Mouse (Mus musculus) ES-Bruce4 (cell line): Measurements from ENCODE around the gene Ly86. TPM values are rescaled to one million over a fixed set of nuclear protein-coding genes. Genes with fewer than 3 reads are reported as not detected.

ENCODE experiments used
- H3K27ac ChIP-seq: 2 replicates; pipeline ENCODE4 v1.5.1; 2012; ENCODE audit warnings: low read length, inconsistent platforms; ENCODE audit not compliant: insufficient read depth
- H3K27me3 ChIP-seq: 2 replicates; pipeline ENCODE4 v1.6.1; 2012; ENCODE audit warnings: mild to moderate bottlenecking, low read length, inconsistent platforms; ENCODE audit not compliant: control insufficient read depth, poor library complexity, insufficient read depth, severe bottlenecking
- H3K36me3 ChIP-seq: 2 replicates; pipeline ENCODE4 v1.6.1; 2012; ENCODE audit warnings: inconsistent platforms, mild to moderate bottlenecking, low read length, moderate library complexity; ENCODE audit not compliant: control insufficient read depth, poor library complexity, insufficient read depth, severe bottlenecking
- H3K4me1 ChIP-seq: one replicate; pipeline ENCODE4 v1.8.1; 2011; ENCODE audit warnings: low read length; ENCODE audit not compliant: control insufficient read depth, insufficient read depth
- H3K4me3 ChIP-seq: 2 replicates; pipeline ENCODE4 v1.5.1; 2011; ENCODE audit warnings: low read depth, mild to moderate bottlenecking, low read length
- H3K9ac ChIP-seq: 2 replicates; pipeline ENCODE4 v1.6.1; 2012; ENCODE audit warnings: low read depth, mild to moderate bottlenecking, inconsistent platforms; ENCODE audit not compliant: poor library complexity, severe bottlenecking
- H3K9me3 ChIP-seq: replicated peaks from 2 replicates; pipeline ENCODE4 v1.6.1; 2012; ENCODE audit warnings: mild to moderate bottlenecking, low read length, inconsistent platforms; ENCODE audit not compliant: control insufficient read depth, poor library complexity, insufficient read depth, severe bottlenecking
- CTCF ChIP-seq: IDR thresholded peaks from one replicate; pipeline ENCODE4 v1.8.1; 2011; ENCODE audit warnings: low read depth, low read length
- EP300 ChIP-seq: IDR thresholded peaks from 2 replicates; pipeline ENCODE4 v1.6.1; 2011; ENCODE audit warnings: low read depth, low read length; ENCODE audit not compliant: insufficient read depth
- POLR2A ChIP-seq: IDR thresholded peaks from one replicate; pipeline ENCODE4 v1.8.1; 2011; ENCODE audit warnings: low read length; ENCODE audit not compliant: insufficient read depth
- polyA plus RNA-seq: library from polyadenylated mRNA; stranded (reverse); fragments of >200 nt; gene quantifications from 2 replicates; pipeline ENCODE4 v1.2.4, GENCODE M21; 2011; ENCODE audit warnings: low read depth; ENCODE audit not compliant: missing spikeins, insufficient read depth, insufficient read length

Gene Ly86
- polyA plus RNA-seq, 1 experiment: not detected

DNA sequence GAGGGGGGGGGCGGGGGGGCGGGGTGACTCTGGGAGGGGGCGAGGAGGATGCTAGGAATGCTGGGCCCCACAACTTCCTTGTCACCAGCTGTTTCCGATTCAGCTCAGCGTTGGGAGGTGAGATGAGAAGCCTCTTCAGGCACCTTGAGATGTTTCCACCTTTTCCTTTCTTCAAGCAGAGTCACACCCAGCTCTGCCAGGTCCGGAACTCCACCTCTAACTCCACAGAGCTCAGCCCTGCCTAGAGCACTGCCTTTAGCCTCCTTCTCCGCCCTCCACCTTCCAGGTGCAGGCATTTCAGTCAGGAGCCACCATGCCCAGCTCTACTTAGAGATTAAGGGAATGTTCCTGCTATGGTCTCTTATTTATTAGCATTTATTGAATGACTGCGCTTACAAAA lies 34.7 kb upstream of the Ly86 start:
- no peaks in the 10 kb centered on the region for H3K9me3 ChIP-seq
- no peaks in the 10 kb centered on the region for H3K36me3 ChIP-seq
- H3K9ac ChIP-seq: no peak overlapping the region
- TF ChIP-seq CTCF: no peak
- TF ChIP-seq POLR2A: no peak
- no peak for TF ChIP-seq EP300
- 0 out of 2 replicates have a peak, but pooled peaks cover 2% of the 10 kb centered on the region for H3K27me3 ChIP-seq
- H3K27ac ChIP-seq: no peak overlapping the region
- H3K4me3 ChIP-seq: no peak overlapping the region
- no peaks in the 10 kb centered on the region for H3K4me1 ChIP-seq

DNA sequence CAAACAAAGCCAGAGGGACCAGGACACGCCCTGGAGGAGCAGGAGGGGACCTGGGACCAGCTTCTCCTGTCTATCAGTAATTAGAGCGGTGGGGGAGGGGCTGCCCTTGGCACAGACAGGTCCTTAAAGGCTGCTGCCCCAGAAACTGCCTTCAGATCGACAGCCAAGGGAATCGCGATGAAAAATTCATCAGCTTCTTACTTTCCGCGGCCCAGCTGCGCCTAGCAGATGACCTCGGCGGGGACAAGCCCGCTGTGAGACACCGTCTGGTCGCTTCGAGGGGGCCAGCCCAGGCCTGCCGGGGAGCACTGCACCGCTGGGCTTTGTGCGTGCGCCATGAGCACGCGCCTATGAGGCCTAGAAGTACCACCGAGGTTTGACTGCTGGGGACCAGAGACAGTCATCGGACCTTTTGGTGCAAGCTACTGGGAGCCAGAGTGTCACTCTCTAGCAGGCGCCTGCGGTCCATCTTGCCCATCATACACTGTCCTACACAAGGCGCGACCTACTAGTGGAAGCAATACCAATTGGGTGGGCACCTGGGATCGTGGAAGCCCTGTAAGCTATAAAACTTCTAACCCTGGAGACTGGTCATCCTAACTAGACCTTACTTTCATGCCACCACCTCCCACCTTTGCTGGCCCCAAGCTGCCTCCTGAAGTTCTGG lies 33.3 kb upstream of the Ly86 start:
- H3K36me3 ChIP-seq: no peaks in the 10 kb centered on the region
- TF ChIP-seq EP300 (no peak), CTCF (no peak), POLR2A (no peak)
- peak overlapping the region; percentile 22 for H3K9ac ChIP-seq
- H3K9me3 ChIP-seq: no peaks in the 10 kb centered on the region
- H3K27me3 ChIP-seq: 0 out of 2 replicates have a peak, but pooled peaks cover 2% of the 10 kb centered on the region
- H3K27ac ChIP-seq: no peak overlapping the region
- no peaks in the 10 kb centered on the region for H3K4me1 ChIP-seq
- H3K4me3 ChIP-seq: peak overlapping the region; percentile 65

DNA sequence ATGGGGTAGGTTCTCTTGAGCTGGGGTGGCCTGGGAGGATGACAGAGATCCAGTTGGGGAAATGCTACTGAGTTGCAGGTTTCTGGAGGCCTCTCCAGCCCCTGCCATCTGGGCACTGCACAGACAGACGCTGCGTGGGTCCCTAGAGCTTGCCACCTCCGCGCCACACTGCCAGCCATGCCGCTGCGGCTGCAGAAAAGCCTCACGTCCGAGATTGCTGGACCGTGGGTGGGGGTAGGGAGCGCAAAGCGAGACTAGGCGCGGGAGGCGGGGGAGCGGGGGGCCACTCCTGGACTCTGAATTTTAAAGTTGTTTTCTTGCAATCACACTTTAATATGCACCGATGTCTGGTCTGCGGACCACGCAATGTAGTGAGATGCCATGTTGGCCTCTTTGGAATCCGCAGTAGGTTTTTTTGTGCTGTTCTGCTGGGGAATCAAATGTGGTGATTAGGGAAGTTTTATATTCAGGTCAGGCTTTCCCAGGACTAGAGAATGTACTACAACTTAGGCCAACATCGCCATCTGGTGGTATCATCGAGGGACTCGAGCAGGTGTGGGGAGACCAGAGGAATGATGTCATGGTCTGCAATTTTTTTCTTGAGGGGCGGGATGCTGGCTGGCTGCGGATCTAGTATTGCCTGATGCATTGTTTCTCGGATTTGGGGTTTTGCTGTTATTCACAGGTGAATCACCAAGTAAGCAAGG lies 32.6 kb upstream of the Ly86 start:
- no peaks in the 10 kb centered on the region for H3K4me1 ChIP-seq
- no peaks in the 10 kb centered on the region for H3K9me3 ChIP-seq
- TF ChIP-seq POLR2A (no peak), EP300 (no peak), CTCF (peak; percentile 73)
- H3K36me3 ChIP-seq: no peaks in the 10 kb centered on the region
- H3K9ac ChIP-seq: peak overlapping the region; percentile 22
- H3K4me3 ChIP-seq: peak overlapping the region; percentile 65
- H3K27me3 ChIP-seq: 0 out of 2 replicates have a peak, but pooled peaks cover 2% of the 10 kb centered on the region
- H3K27ac ChIP-seq: no peak overlapping the region

DNA sequence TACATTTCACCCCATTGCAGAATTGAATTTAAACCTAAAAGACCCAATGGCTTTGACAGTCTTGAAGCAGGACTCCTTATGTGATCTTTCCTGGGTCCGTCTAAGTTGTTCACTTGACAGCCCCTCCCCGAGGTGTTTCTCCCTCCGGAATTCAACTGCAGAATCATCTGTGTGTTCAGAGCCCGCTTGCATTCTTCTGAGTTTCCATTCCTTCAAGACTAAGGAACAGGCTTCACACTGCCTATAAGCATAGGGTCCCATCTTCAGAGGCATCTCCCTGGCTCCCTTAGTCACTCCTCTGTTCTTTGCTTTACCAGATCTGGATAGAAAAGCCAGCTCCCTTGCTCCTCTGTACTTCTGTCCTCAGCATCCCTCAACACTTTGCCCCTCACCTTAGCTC lies 32.1 kb upstream of the Ly86 start:
- H3K9ac ChIP-seq: no peak overlapping the region
- H3K36me3 ChIP-seq: no peaks in the 10 kb centered on the region
- no peaks in the 10 kb centered on the region for H3K9me3 ChIP-seq
- no peak for TF ChIP-seq POLR2A
- no peak for TF ChIP-seq EP300
- TF ChIP-seq CTCF: no peak
- H3K27me3 ChIP-seq: 0 out of 2 replicates have a peak, but pooled peaks cover 2% of the 10 kb centered on the region
- H3K4me1 ChIP-seq: no peaks in the 10 kb centered on the region
- no peak overlapping the region for H3K27ac ChIP-seq
- no peak overlapping the region for H3K4me3 ChIP-seq

DNA sequence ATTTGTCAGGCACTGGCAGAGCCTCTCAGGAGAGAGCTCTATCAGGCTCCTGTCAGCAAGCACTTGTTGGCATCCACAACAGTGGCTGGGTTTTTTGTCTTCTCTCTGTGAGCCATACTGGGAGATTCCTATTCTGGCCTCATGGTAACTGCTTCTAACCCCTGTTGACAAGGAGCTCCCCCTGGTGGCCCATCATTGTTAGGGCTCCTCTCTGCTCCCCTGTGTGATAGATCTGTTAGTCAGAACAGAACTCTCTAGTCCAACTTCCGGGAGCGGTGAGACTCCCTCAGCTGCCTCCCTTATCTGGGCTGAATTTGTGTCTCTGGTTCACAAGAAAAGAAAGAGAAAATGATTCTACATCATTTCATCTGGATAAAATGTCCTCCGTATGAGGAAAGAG lies 19.5 kb upstream of the Ly86 start:
- Histone ChIP-seq H3K4me3 (no peak overlapping the region), H3K9me3 (no peaks in the 10 kb centered on the region), H3K4me1 (no peaks in the 10 kb centered on the region), H3K27me3 (no peaks in the 10 kb centered on the region), H3K36me3 (no peaks in the 10 kb centered on the region), H3K27ac (no peak overlapping the region), H3K9ac (no peak overlapping the region)
- TF ChIP-seq EP300: no peak
- TF ChIP-seq POLR2A: no peak
- peak; percentile 57 for TF ChIP-seq CTCF

DNA sequence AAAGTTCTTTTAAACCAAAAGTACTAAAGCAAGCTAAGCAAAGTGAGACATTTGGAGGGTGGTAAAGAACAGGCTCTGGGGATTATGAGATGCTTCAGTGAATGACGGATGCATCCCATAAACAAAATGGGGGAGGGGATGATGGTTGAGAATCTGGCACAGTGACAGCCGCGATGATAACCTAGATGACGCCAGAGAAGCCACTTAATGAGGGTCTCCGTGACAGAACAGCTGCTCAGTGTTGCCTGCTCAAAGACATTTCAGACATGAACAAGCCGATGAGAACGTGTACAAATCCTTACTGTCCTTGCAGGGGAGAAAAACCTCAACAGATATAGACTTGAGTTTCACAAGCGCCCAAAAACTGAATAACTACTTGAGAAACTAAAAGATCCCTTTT lies 15.3 kb upstream of the Ly86 start:
- TF ChIP-seq CTCF (no peak), EP300 (no peak), POLR2A (no peak)
- Histone ChIP-seq H3K27ac (no peak overlapping the region), H3K36me3 (no peaks in the 10 kb centered on the region)

More for the DNA sequence above, 15.3 kb upstream of the Ly86 start:
- Histone ChIP-seq H3K9ac (no peak overlapping the region), H3K9me3 (no peaks in the 10 kb centered on the region), H3K4me3 (no peak overlapping the region), H3K27me3 (no peaks in the 10 kb centered on the region; the same call in 1 of the 2 replicates), H3K4me1 (no peaks in the 10 kb centered on the region)
